Mouse (Mus musculus) cortical plate, adult 2 months (tissue): ENCODE results near the gene Dysf.

ENCODE experiments used
- CTCF ChIP-seq: fragments of 200-500 bp; IDR thresholded peaks from 2 replicates; pipeline ENCODE4 v1.5.1; 2011; ENCODE audit warnings: mild to moderate bottlenecking, control low read depth, low read length; ENCODE audit not compliant: insufficient read depth; ENCODE audit errors: extremely low read depth
- POLR2A ChIP-seq: fragments of 200-500 bp; IDR thresholded peaks from 2 replicates; pipeline ENCODE4 v1.6.1; 2011; ENCODE audit warnings: mild to moderate bottlenecking, low read length, control low read depth; ENCODE audit not compliant: insufficient read depth; ENCODE audit errors: extremely low read depth

DNA sequence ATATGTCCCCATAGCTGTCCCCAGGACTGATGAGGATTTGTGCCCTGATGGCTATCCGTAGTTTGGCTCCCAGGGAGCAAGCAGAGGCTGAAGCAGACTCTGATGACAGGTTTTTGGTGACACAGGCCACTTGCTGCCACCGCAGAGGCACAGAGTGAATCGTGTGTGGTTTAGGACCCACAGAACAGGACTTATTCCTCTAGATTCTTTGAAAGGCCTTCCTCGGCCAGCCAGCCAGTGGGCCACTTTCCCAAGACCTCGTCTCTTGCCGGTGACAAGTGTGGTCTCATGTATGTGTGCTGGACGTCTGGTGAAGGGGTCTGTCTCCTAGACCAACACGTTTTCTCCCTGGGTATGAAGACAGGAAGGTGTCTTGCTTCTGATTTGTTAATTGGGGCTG lies 48.8 kb downstream of the Dysf start:
- no peak for TF ChIP-seq CTCF
- no peak for TF ChIP-seq POLR2A
